Mouse (Mus musculus) gastrocnemius, postnatal 10 days (tissue): Measurements from ENCODE around the gene Nme4. TPM values are rescaled to one million over a fixed set of nuclear protein-coding genes. Genes with fewer than 3 reads are reported as not detected.
"Not testable (repeated sequence)": the region's sequence is repeated elsewhere in the genome, so short reads cannot be mapped to it uniquely, and the experiment has no call there.

Experiments used
- DNase-seq: peaks from one replicate; pipeline ENCODE4 v3.0.0; 2021; ENCODE audit warnings: mixed read lengths
- total RNA-seq, 2 experiments: library from RNA; stranded (reverse); gene quantifications; 2 replicates each; pipeline ENCODE4 v1.2.3; 2021

The Nme4 gene
- total RNA-seq, 2 experiments from 2014 or later, result 4.9 to 6.4 TPM

- no peak for DNase-seq
Measured at GRCm38 (mm10) chr17:26114061-26114460, 18.7 kb upstream of the Nme4 start.

- DNase-seq, result peak; percentile 47
Measured at GRCm38 (mm10) chr17:26113181-26113948, 18.0 kb upstream of the Nme4 start, which contains the start of gene Tmem8. TSS of gene Tmem8 (plus strand) at chr17:26113299.

- DNase-seq, result no peak
Measured at GRCm38 (mm10) chr17:26112751-26113150, 17.3 kb upstream of the Nme4 start.

- DNase-seq, result no peak
Measured at GRCm38 (mm10) chr17:26111722-26112121, 16.3 kb upstream of the Nme4 start.

- no peak for DNase-seq
Measured at GRCm38 (mm10) chr17:26111024-26111423, 15.6 kb upstream of the Nme4 start.

GRCm38 (mm10) chr17:26110156-26110555 lies 14.8 kb upstream of the Nme4 start:
- DNase-seq, result no peak

- DNase-seq, result no peak
Measured at GRCm38 (mm10) chr17:26105619-26106018, 10.2 kb upstream of the Nme4 start.

- no peak for DNase-seq
Measured at GRCm38 (mm10) chr17:26101478-26101877, 6.1 kb upstream of the Nme4 start.

GRCm38 (mm10) chr17:26100166-26100565 lies 4.8 kb upstream of the Nme4 start:
- DNase-seq, result no peak

- not testable (repeated sequence) for DNase-seq
Measured at GRCm38 (mm10) chr17:26099316-26099715, 3.9 kb upstream of the Nme4 start.

GRCm38 (mm10) chr17:26098461-26098860 lies 3.1 kb upstream of the Nme4 start:
- no peak for DNase-seq

GRCm38 (mm10) chr17:26094531-26095110 lies 781 bp downstream of the Nme4 start:
- no peak for DNase-seq

GRCm38 (mm10) chr17:26089905-26090632 lies 5.3 kb downstream of the Nme4 start, which contains the start of gene Decr2:
TSS of gene Decr2 (minus strand) at chr17:26090337.
- DNase-seq, result peak; percentile 86

GRCm38 (mm10) chr17:26087059-26087564 lies 8.3 kb downstream of the Nme4 start:
- DNase-seq, result no peak

- DNase-seq, result no peak
Measured at GRCm38 (mm10) chr17:26080867-26081266, 14.5 kb downstream of the Nme4 start.

- DNase-seq, result no peak
Measured at GRCm38 (mm10) chr17:26078851-26079250, 16.6 kb downstream of the Nme4 start.

GRCm38 (mm10) chr17:26075246-26075645 lies 20.2 kb downstream of the Nme4 start:
- DNase-seq, result no peak

- DNase-seq, result no peak
Measured at GRCm38 (mm10) chr17:26070136-26070535, 25.3 kb downstream of the Nme4 start.

- DNase-seq, result peak; percentile 76
Measured at GRCm38 (mm10) chr17:26068831-26069739, 26.3 kb downstream of the Nme4 start, which contains the start of gene Rab11fip3. TSS of gene Rab11fip3 (minus strand) at chr17:26069555.

GRCm38 (mm10) chr17:26068024-26068830 lies 27.2 kb downstream of the Nme4 start:
- peak; percentile 47 for DNase-seq
